Mouse (Mus musculus) hematopoietic stem cell, adult 5-6 weeks (primary cell): ENCODE results near the gene Slc35e2. TPM values are rescaled to one million over a fixed set of nuclear protein-coding genes. Genes with fewer than 3 reads are reported as not detected.
"Not testable (repeated sequence)": the region's sequence is repeated elsewhere in the genome, so short reads cannot be mapped to it uniquely, and the experiment has no call there.

Experiments used
- ATAC-seq, 2 experiments: fragments of 125-278 bp in 1 of 2; replicated peaks in 1 of 2; 2 replicates each; pipeline ENCODE4 v1.8.0; 2016 to 2017; ENCODE audit warnings: inconsistent platforms in 2 of 2, mild to moderate bottlenecking in 2 of 2, moderate number of reproducible peaks in 2 of 2, low read depth in 1 of 2, moderate TSS enrichment in 1 of 2; ENCODE audit not compliant: low FRiP score in 2 of 2, poor library complexity in 2 of 2, severe bottlenecking in 2 of 2, insufficient read depth in 1 of 2, low TSS enrichment in 1 of 2
- total RNA-seq: library from RNA; stranded (forward); fragments of 172-1452, 232-1000 nt; gene quantifications from 2 replicates; pipeline ENCODE4 v1.2.3, GENCODE M21; 2017

Gene Slc35e2
- total RNA-seq, result 16.6 and 22.6 TPM in 2 replicates

- peak; percentile 84 to 89 for ATAC-seq
These were observed at the start of gene Slc35e2 for GRCm38 (mm10) chr4:155601091-155601996. TSS of gene Slc35e2 (plus strand) at chr4:155601416.

GRCm38 (mm10) chr4:155552917-155553532 lies 48.2 kb upstream of the Slc35e2 start:
- ATAC-seq, result no peak

DNA sequence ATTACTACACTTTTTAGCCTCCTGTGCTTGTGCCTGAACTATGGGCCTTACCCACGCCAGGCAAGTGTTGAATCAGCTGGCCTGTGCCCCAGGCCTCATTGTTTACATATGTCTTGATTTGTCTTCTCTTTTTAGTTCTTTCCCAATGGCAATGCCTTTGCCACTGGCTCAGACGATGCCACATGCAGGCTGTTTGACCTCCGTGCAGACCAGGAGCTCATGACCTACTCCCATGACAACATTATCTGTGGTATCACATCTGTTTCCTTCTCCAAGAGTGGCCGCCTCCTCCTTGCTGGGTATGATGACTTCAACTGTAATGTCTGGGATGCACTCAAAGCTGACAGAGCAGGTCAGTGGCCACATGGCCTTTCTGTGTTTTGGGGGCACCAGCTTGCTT lies 46.3 kb upstream of the Slc35e2 start:
- ATAC-seq, result no peak

DNA sequence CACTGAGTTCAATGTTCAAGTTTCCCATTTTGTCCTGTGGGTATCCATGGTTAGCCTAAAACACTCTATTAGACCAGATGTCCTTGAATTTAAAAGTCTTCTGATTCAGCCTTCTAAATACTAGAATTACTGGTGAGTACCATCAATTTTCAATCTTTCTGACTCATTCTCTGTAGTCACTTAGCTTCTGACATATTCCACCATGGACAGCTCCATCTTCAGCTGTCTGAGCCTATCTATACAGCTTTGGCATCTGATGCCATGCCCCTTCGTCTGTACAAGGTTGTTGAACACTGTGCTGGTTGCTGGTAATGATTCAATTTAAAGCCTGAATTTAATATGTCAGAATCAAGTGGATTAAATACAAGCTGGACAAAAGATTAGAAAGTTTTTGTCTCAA lies 45.8 kb upstream of the Slc35e2 start:
- ATAC-seq, result no peak

- no peak for ATAC-seq
These were observed 41.8 kb upstream of the Slc35e2 start for GRCm38 (mm10) chr4:155559454-155559853.

DNA sequence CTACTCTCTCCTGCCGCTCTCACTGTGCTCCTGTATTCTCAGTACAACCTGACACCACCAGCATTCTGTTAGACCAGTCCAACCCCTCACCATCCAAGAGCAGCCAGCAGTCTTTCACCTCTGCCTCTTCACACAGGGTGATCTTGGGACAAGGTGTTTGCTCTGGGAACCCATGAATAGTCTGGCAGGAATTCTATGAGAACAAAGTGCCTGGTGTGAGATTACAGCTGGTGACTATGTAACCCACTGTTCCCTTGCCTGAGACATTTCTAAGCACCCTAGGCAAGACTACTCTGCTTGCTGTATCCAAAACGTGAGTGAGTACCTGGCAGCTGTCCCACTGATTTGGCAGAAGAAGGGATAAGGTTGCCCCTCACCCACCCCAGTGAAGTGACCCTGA lies 40.3 kb upstream of the Slc35e2 start:
- ATAC-seq, result no peak

DNA sequence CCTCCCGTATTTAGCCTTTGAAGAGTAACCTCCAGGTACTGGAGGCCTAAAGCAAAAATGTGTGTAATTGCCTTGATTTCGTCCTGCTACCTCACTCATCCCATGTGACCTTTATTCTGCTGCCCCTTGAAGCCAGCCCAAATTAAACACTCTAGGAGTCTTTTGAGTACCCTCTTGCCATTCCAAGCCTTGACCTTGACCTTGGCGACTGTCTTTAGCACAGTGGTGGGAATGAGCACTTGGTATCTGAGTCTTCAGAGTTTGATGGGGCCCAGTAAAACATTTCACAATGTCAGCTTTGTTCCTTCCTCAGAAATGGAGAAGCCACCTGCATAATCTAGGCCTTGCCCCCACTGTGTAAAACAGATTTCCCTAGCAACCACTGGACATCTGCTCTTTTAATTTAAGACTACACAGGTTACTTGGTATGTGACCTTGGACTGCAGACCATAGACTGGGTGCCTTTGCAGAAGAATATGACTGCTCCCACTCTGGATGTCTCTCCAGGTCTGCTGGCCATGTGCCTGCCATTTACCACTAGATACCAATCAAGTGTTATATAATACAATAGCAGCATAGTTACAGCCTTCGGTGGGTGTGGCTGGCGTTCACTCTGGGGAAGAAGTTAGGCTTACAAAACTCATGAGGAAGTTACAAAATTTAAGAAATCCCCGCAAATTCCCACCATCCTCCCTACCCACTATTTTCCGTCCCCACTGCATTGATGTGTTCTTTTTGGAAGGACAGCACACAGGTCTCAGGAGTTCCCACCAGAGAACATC lies 39.4 kb upstream of the Slc35e2 start, which contains the start of gene Nadk:
Gene Nadk, plus strand, starts transcription at position 718 of the 782 bp plus-strand sequence.
- ATAC-seq, result peak; percentile 14 to 15; a peak in 2 of 4 replicates

DNA sequence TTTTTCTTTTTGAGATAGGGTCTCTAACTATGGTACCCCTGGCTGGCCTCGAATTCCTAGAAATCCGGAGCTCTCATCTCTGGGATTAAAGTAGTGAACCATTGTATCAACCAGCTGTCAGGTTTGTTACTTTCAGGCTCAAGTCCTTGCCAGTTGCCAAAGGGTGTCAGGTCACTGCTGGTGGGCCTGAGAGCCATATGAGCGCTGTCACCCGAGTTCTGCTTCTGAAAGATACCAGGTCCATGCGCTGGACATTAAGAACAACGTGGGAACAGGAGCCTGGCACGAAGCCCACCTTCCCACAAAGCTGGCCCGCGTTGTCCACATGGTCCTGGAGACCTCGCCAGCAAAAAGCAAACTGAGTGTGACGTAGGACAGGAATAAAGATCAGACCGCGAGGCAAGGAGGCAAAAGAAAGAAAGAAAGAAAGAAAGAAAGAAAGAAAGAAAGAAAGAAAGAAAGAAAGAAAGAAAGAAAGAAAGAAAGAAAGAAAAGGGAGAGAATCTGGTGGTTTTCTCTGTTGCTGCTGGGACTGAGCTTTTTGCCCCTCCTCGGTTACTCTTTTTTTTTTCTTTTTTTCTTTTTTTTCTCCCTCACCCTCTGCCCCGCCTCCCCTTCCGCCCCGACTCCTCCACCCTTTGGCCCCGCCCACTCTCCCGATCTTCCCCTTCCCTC lies 38.4 kb upstream of the Slc35e2 start:
- ATAC-seq, result no peak

GRCm38 (mm10) chr4:155563400-155564231 lies 37.6 kb upstream of the Slc35e2 start:
- peak; percentile 80 to 90 for ATAC-seq

- no peak for ATAC-seq
These were observed 36.7 kb upstream of the Slc35e2 start for GRCm38 (mm10) chr4:155564315-155565069.

DNA sequence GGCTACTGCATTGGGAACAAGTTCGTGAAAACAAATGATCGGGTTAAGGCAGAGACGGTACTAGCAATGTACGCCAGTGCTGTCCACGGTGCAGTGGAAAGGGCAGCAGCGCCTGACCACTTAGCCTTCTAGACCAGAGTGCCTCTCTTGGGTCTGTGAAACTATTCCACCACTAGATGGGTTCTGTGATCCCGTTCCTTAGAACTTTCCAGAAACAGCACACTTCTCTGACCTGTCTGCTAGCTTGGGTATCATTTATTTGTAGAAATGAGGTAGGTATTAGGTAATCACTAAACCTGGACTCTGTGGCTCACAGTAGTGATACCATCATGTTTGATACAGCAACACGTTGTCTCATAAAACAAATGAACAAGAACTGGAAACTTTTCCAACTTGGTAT lies 34.7 kb upstream of the Slc35e2 start:
- no peak for ATAC-seq

- ATAC-seq, result peak in 1 of 2 experiments; percentile 23; a peak in 2 of 4 replicates
These were observed 33.0 kb upstream of the Slc35e2 start for GRCm38 (mm10) chr4:155568170-155568569.

DNA sequence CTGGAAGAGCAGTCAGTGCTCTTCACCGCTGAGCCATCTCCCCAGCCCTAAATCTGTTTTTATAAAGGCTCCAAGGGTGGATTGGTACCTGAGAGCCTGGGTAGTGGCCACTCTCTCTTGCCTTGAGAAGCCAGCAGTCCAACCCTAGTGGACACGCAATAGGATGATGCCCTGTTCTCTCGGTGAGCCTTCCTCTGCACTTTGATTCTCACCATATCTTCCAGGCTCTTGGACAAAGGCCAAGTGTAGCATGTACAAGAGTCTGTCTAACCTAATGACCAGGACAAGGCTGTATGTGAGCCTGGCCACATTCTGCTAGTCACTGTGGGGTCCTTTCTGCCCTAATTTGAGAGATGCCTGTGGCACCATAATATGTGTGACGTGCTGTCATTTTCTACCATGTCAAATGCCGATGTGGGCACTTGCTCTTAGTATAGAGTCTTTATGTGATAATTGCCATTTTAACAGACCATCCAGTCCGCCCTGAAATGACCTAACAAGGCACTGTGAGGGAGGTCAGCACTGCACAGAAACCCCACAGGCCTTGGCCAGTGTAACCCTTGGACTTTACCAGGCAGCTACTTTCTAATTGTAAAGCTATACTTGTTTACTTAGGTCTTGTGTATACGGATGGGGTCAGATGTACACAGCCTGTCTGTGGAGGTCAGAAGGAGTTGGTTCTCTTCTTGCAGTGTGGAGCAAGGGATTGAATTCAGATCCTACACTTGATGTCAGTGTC lies 32.4 kb upstream of the Slc35e2 start:
- ATAC-seq, result no peak

DNA sequence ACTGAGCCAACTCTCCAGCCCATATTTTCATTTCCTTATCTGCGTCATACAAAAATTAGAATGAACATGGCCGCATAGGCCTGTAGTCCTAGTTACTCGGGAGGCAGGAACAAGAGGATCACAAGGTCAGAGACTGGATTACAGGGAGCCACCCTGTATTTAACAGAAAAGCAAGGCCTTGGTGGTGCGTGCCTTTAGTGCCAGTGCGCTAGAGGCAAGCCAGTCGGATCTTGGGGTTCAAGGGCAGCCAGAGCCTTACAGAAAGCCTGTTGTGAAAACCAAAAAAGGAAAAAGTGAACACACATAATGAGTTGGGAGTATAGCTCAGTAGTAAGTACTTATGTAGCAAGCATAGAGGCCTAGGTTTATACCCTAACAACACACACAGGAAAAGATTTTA lies 31.4 kb upstream of the Slc35e2 start:
- no peak for ATAC-seq

DNA sequence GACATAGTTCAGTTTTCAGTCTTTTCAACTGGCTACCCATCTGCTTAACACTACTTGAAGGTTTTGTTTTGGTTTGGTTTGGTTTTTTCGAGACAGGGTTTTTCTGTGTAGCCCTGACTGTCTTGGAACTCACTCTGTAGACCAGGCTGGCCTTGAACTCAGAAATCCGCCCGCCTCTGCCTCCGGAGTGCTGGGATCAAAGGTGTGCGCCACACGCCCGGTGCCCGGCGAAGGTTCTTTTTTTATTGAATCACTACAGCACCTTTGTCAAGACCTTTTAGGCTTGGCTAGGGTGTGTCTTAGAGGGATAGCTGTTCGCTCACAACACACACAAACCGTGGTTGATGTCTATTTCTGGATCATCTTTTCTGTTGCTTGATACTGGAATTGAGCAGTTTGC lies 30.9 kb upstream of the Slc35e2 start:
- ATAC-seq, result not testable (repeated sequence)
